Mouse (Mus musculus): Measurements from ENCODE around the gene Soga1.

DNA sequence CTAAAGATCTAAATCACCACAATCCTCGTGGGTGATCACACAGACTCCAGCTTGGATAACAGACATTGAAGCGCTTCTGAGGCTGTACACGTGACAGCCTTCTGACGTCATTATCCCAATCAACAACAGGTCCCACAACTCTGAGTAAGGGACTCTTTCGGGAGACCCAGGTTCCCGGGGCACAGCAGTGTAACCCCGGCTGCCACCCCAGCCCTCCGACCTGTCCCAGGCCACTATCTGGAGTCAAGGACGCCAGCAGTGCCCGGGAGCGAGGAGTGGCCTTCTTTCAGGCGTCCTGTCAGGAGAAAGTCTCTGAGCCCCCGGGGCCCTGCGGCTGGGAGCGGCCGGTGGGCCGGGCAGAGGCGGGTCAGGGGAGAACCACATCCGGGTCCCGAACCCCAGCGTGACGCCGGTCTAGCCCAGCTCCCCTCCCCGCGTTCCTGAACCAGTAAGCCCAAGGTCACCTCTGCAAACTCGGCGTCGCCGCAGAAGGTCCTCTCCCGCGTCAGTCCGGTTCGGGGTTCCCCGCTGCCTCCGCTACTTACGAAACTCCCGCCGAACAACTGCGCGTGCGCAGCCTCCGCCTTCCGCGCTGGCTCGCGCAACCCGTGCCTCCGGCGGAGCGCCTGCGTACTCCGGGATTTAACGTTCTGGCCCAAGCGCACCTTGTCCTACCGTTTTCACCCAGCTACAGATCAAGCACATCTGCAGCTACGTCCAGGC, 72.4 kb downstream of the Soga1 start, which contains the start of gene Dsn1:
- TF ChIP-seq CTCF (IDR thresholded peaks at IDR 0.05; ENCODE audit: extremely low read depth, insufficient read length, insufficient replicate concordance, low read depth, low read length) (no peak), POLR2A (IDR thresholded peaks at IDR 0.05; ENCODE audit: low read depth, low read length) (no peak)

Measured in small intestine, adult 2 months (tissue).